Mouse (Mus musculus): ENCODE data around the gene Gm14496.
"Not testable (repeated sequence)": the region's sequence is repeated elsewhere in the genome, so short reads cannot be mapped to it uniquely, and the experiment has no call there.

Gm14496 gene

GRCm38 (mm10) chr2:181990829-181991228 lies at the start of gene Gm14496:
TSS of gene Gm14496 (plus strand) at chr2:181991129.
- no peak for DNase-seq (ENCODE audit: low read depth, low spot score)

GRCm38 (mm10) chr2:181952747-181953680 lies 37.9 kb upstream of the Gm14496 start:
- not testable (repeated sequence) for DNase-seq (ENCODE audit: low read depth, low spot score)

- DNase-seq (ENCODE audit: low read depth, low spot score), result no peak
These were observed 22.5 kb upstream of the Gm14496 start for GRCm38 (mm10) chr2:181968395-181968794.

GRCm38 (mm10) chr2:181969187-181969586 lies 21.7 kb upstream of the Gm14496 start:
- DNase-seq (ENCODE audit: low read depth, low spot score), result no peak

- DNase-seq (ENCODE audit: low read depth, low spot score), result not testable (repeated sequence)
These were observed 9.0 kb upstream of the Gm14496 start for GRCm38 (mm10) chr2:181981969-181982368.

Data from skeletal muscle tissue, adult 2 months (tissue).